Mouse (Mus musculus): ENCODE results near the gene Frmpd4.

DNA sequence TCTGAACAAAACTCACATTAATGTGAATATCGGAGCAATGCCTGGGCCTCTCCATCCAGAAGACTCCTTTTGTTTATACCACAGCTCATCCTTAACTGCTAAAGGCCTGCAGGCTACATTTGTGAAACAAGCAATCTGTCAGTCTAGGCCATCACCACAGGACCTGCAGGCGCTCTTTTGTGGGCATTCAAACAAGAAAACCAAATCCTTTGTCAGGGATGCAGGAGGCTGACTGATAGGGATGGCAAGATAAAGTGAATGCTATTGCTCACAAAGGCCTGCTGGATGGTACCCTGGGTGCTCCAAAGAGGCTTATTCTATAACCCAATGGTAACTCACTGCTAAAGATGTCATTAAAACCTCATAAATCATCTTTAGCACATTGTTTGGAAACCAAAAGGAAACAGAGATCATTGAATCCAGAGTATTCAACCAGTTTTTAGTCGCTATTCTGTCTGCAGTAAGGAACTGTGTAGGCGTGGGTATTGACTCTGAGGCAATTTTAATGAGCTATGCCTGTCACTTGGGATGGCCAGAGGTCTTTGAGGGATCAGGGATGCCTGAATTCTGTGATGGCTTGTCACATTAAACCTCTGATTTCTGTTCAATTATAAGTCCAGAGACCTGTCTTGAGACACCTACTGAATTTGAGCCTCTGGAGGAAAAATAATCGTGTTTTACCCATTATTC, 922.1 kb downstream of the Frmpd4 start:
- TF ChIP-seq CTCF (conservative IDR thresholded peaks at IDR 0.05; ENCODE audit: low read length) (no peak), POU5F1 (IDR thresholded peaks at IDR 0.05; ENCODE audit: borderline replicate concordance, low read length) (no peak)
